Mouse (Mus musculus) hindbrain, postnatal 0 days (tissue): ENCODE measurements around the gene Mapk11. TPM values are rescaled to one million over a fixed set of nuclear protein-coding genes. Genes with fewer than 3 reads are reported as not detected.

ENCODE experiments used
- ATAC-seq: fragments of 200-750 bp; cut with Nextera tagmentation; 2 replicates; pipeline ENCODE4 v1.8.0; 2017; ENCODE audit warnings: mild to moderate bottlenecking, moderate TSS enrichment, moderate library complexity
- DNase-seq: peaks from one replicate; pipeline ENCODE4 v3.0.0-alpha.2; 2015; ENCODE audit warnings: low spot score
- H3K27ac ChIP-seq: fragments of 300-500 bp; sonication (generic); 2 replicates; pipeline ENCODE4 v1.5.1; 2014; ENCODE audit warnings: mild to moderate bottlenecking
- H3K27me3 ChIP-seq: fragments of 300-500 bp; sonication (generic); 2 replicates; pipeline ENCODE4 v1.6.1; 2014; ENCODE audit warnings: low read length, mixed read lengths; ENCODE audit not compliant: insufficient read depth
- H3K36me3 ChIP-seq: fragments of 300-500 bp; sonication (generic); 2 replicates; pipeline ENCODE4 v1.6.1; 2014; ENCODE audit warnings: low read length, mixed read lengths; ENCODE audit not compliant: insufficient read depth
- H3K4me1 ChIP-seq: fragments of 300-500 bp; sonication (generic); 2 replicates; pipeline ENCODE4 v1.6.1; 2014; ENCODE audit warnings: antibody characterized with exemption, low read length, mixed read lengths; ENCODE audit not compliant: insufficient read depth
- H3K4me2 ChIP-seq: fragments of 300-500 bp; sonication (generic); 2 replicates; pipeline ENCODE4 v1.6.1; 2014; ENCODE audit warnings: low read depth, mild to moderate bottlenecking, low read length, moderate library complexity, mixed read lengths
- H3K4me3 ChIP-seq: fragments of 300-500 bp; sonication (generic); 2 replicates; pipeline ENCODE4 v1.5.1; 2014; ENCODE audit warnings: low read length
- H3K9ac ChIP-seq: fragments of 300-500 bp; sonication (generic); replicated peaks from 2 replicates; pipeline ENCODE4 v1.6.1; 2014; ENCODE audit warnings: mild to moderate bottlenecking, low read length, moderate library complexity, mixed read lengths
- H3K9me3 ChIP-seq: fragments of 300-500 bp; sonication (generic); 2 replicates; pipeline ENCODE4 v1.6.1; 2016; ENCODE audit warnings: low read length, mixed read lengths
- CTCF ChIP-seq: IDR thresholded peaks from 2 replicates; pipeline ENCODE4 v1.5.1; 2016; ENCODE audit warnings: antibody characterized with exemption, control low read depth, low read depth
- WGBS: fragments of 180-500 bp; shearing (Covaris S2); extraction: QIAGEN DNeasy Blood & Tissue Kit; methylation state at CpG from one replicate; pipeline ENCODE4 v1.1.7; 2014; 5-methylcytosine and 5-hydroxymethylcytosine counted together
- polyA plus RNA-seq: library from polyadenylated mRNA; unstranded; fragments of >200 nt; fragmentation: Nextera tagmentation; extraction: Ambion mirVana; gene quantifications from 2 replicates; pipeline ENCODE4 v1.2.1, GENCODE M21; 2015
- total RNA-seq: library from RNA; depleted of rRNA; stranded (reverse); fragments of >200 nt; gene quantifications from 2 replicates; pipeline ENCODE4 v1.2.3, GENCODE M21; 2014

Mapk11 gene
- total and polyA plus RNA-seq, 2 experiments from 2014 or later, result 15.8 to 30.6 TPM

GRCm38 (mm10) chr15:89184141-89184936 lies 34.9 kb upstream of the Mapk11 start:
- H3K27me3 ChIP-seq, result no peaks in the 10 kb centered on the region
- peak overlapping the region; percentile 54; the same call in 1 of the 2 replicates for H3K27ac ChIP-seq
- peak; percentile 54 for DNase-seq
- H3K4me1 ChIP-seq, result peaks cover 8% of the 10 kb centered on the region
- WGBS, result 29% methylated on average over 5 of the region's 5 CpGs
- H3K4me3 ChIP-seq, result no peak overlapping the region
- no peak overlapping the region for H3K9ac ChIP-seq
- H3K36me3 ChIP-seq, result 0 out of 2 replicates have a peak, but pooled peaks cover 9% of the 10 kb centered on the region
- no peaks in the 10 kb centered on the region for H3K9me3 ChIP-seq
- H3K4me2 ChIP-seq, result no peak overlapping the region
- no peak for TF ChIP-seq CTCF
- 0 out of 2 replicates have a peak, but pooled peaks have one; percentile 6 for ATAC-seq

DNA sequence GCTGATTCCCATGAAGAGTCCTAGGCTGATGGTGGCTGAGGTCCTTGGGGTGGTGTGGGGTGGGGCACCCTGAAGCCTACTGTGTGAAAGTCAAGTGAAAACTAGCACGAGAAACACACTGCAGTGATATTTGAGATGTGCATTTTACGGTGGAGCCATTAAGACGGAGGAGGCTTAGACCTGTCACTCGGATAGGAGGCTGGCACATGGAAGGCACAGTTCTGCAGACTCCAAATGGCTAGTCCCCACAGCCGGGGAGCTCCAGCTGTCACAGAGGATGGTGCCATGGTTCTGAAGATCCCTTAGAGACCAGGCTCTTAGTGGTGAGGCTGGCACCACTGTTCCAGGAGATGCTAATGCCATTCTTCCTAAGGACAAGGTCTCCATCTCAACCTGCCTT lies 33.4 kb upstream of the Mapk11 start:
- H3K27ac ChIP-seq, result peak overlapping the region; percentile 94
- 0 out of 2 replicates have a peak, but pooled peaks cover 9% of the 10 kb centered on the region for H3K36me3 ChIP-seq
- H3K9me3 ChIP-seq, result no peaks in the 10 kb centered on the region
- no peak for TF ChIP-seq CTCF
- ATAC-seq (no peak), DNase-seq (no peak)
- H3K27me3 ChIP-seq, result no peaks in the 10 kb centered on the region
- H3K9ac ChIP-seq, result no peak overlapping the region
- WGBS, result 62% methylated on average over 5 of the region's 5 CpGs
- H3K4me2 ChIP-seq, result 0 out of 2 replicates have a peak overlapping the region, but pooled peaks have one; percentile 6
- H3K4me1 ChIP-seq, result peaks cover 22% of the 10 kb centered on the region
- no peak overlapping the region for H3K4me3 ChIP-seq

- H3K4me2 ChIP-seq, result peak overlapping the region; percentile 96; the same call in 1 of the 2 replicates
- no peak overlapping the region for H3K4me3 ChIP-seq
- 0 out of 2 replicates have a peak, but pooled peaks cover 9% of the 10 kb centered on the region for H3K36me3 ChIP-seq
- DNase-seq (peak; percentile 58), ATAC-seq (no peak)
- H3K9me3 ChIP-seq, result no peaks in the 10 kb centered on the region
- peaks cover 27% of the 10 kb centered on the region for H3K4me1 ChIP-seq
- WGBS, result 22% methylated on average over 6 of the region's 6 CpGs
- H3K27ac ChIP-seq, result peak overlapping the region; percentile 94
- H3K27me3 ChIP-seq, result no peaks in the 10 kb centered on the region
- TF ChIP-seq CTCF, result peak; percentile 31; the same call in 1 of the 2 replicates
- H3K9ac ChIP-seq, result no peak overlapping the region
These were observed 32.9 kb upstream of the Mapk11 start for GRCm38 (mm10) chr15:89182328-89182741.

- peak overlapping the region; percentile 96 for H3K4me2 ChIP-seq
- H3K4me3 ChIP-seq, result peak overlapping the region; percentile 78
- H3K36me3 ChIP-seq, result 0 out of 2 replicates have a peak, but pooled peaks cover 7% of the 10 kb centered on the region
- no peaks in the 10 kb centered on the region for H3K9me3 ChIP-seq
- WGBS, result 72% methylated on average over 10 of the region's 10 CpGs
- H3K9ac ChIP-seq, result peak overlapping the region; percentile 94; the same call in 1 of the 2 replicates
- TF ChIP-seq CTCF, result peak; percentile 50
- ATAC-seq (no peak), DNase-seq (no peak)
- no peaks in the 10 kb centered on the region for H3K27me3 ChIP-seq
- H3K4me1 ChIP-seq, result peaks cover 33% of the 10 kb centered on the region
- H3K27ac ChIP-seq, result peak overlapping the region; percentile 94
These were observed 32.3 kb upstream of the Mapk11 start for GRCm38 (mm10) chr15:89181561-89182270.

DNA sequence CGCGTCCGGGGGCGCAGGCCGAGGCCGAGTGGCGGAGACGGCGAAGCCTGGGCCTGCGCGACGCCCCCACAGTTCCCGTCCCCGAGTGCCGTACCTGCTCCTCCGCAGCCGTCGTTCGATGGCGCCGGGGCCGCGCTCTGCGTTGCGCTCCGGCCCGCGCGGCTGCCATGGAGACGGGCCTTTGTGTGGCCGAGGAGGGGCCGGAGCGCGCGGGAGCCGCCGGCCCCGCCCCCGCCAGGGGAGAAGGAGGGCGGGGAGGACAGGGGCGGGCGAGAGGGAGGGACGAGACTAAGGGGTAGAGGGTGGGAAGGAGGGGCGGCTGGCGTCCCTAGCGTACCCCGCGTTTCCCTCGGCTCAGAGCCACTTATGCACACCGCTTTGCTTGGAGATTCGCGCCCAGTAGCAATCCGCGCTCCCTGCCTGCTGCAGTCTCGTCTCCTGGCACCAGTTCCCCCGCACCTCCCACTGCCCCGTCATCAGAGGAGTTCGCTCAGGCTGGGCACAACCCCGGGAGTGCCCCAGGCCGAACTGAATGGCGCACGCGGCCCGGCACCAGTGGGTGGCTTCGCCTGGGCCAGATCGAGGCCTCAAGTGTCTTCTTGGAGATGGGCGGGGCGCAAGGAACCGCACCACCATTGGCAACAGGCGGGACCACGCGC lies 31.3 kb upstream of the Mapk11 start, which contains the start of gene Plxnb2:
TSS of gene Plxnb2 (minus strand) at position 218 of the 659 bp plus-strand sequence.
- Histone ChIP-seq H3K27me3 (no peaks in the 10 kb centered on the region), H3K27ac (peak within 1 kb of the TSS; percentile 94), H3K4me2 (peak within 1 kb of the TSS; percentile 96), H3K4me1 (peaks cover 35% of the 10 kb centered on the region), H3K4me3 (peak within 1 kb of the TSS; percentile 78), H3K9me3 (no peaks in the 10 kb centered on the region), H3K36me3 (0 out of 2 replicates have a peak, but pooled peaks cover 5% of the 10 kb centered on the region), H3K9ac (peak within 1 kb of the TSS; percentile 94)
- ATAC-seq, result peak; percentile 89
- no peak for TF ChIP-seq CTCF
- peak; percentile 94 for DNase-seq
- under 1% methylated on average over 61 of the region's 72 CpGs for WGBS

- TF ChIP-seq CTCF, result no peak
- Histone ChIP-seq H3K9me3 (no peaks in the 10 kb centered on the region), H3K9ac (peak overlapping the region; percentile 94), H3K4me3 (peak overlapping the region; percentile 78), H3K4me2 (peak overlapping the region; percentile 96), H3K27ac (peak overlapping the region; percentile 94), H3K27me3 (no peaks in the 10 kb centered on the region), H3K4me1 (peaks cover 35% of the 10 kb centered on the region), H3K36me3 (no peaks in the 10 kb centered on the region)
- ATAC-seq, result no peak
- DNase-seq, result no peak
- under 1% methylated on average over 25 of the region's 26 CpGs for WGBS
These were observed 30.7 kb upstream of the Mapk11 start for GRCm38 (mm10) chr15:89180081-89180541.
